Mouse (Mus musculus) midbrain, embryonic 15.5 days (tissue): ENCODE measurements around the gene Asic1. TPM values are rescaled to one million over a fixed set of nuclear protein-coding genes. Genes with fewer than 3 reads are reported as not detected.
A peak's percentile ranks its signal among the peaks of the same experiment; 100 is the strongest.

Experiments
- ATAC-seq: fragments of 200-750 bp; cut with Nextera tagmentation; replicated peaks from 2 replicates; pipeline ENCODE4 v1.8.0; 2017; ENCODE audit warnings: moderate TSS enrichment
- H3K27ac ChIP-seq: fragments of 300-500 bp; sonication (generic); 2 replicates; pipeline ENCODE4 v1.5.1; 2015; ENCODE audit warnings: mild to moderate bottlenecking, inconsistent platforms
- H3K27me3 ChIP-seq: fragments of 300-500 bp; sonication (generic); replicated peaks from 2 replicates; pipeline ENCODE4 v1.6.1; 2015; ENCODE audit warnings: inconsistent platforms
- H3K36me3 ChIP-seq: fragments of 300-500 bp; sonication (generic); replicated peaks from 2 replicates; pipeline ENCODE4 v1.6.1; 2015; ENCODE audit warnings: inconsistent platforms
- H3K4me1 ChIP-seq: fragments of 300-500 bp; sonication (generic); 2 replicates; pipeline ENCODE4 v1.6.1; 2015; ENCODE audit warnings: inconsistent platforms
- H3K4me2 ChIP-seq: fragments of 300-500 bp; sonication (generic); 2 replicates; pipeline ENCODE4 v1.6.1; 2015; ENCODE audit warnings: inconsistent platforms, mild to moderate bottlenecking, moderate library complexity
- H3K4me3 ChIP-seq: fragments of 300-500 bp; sonication (generic); 2 replicates; pipeline ENCODE4 v1.5.1; 2015; ENCODE audit warnings: mild to moderate bottlenecking, inconsistent platforms
- H3K9ac ChIP-seq: fragments of 300-500 bp; sonication (generic); 2 replicates; pipeline ENCODE4 v1.6.1; 2015; ENCODE audit warnings: mild to moderate bottlenecking, inconsistent platforms
- H3K9me3 ChIP-seq: fragments of 300-500 bp; sonication (generic); 2 replicates; pipeline ENCODE4 v1.6.1; 2016; ENCODE audit warnings: inconsistent platforms
- WGBS: fragments of 180-500 bp; shearing (Covaris S2); methylation state at CpG from one replicate; pipeline ENCODE4 v1.1.7; 2015; ENCODE audit warnings: mixed read lengths; 5-methylcytosine and 5-hydroxymethylcytosine counted together
- polyA plus RNA-seq: library from polyadenylated mRNA; unstranded; fragments of >200 nt; fragmentation: Nextera tagmentation; extraction: Ambion mirVana; gene quantifications from 2 replicates; pipeline ENCODE4 v1.2.1, GENCODE M21; 2015

Gene Asic1
- polyA plus RNA-seq, 1 experiment from 2014 or later: 65.9 TPM

GRCm38 (mm10) chr15:99705440-99706048 is 35.4 kb downstream of the Asic1 start, which contains the start of gene Gm17349:
Gene Gm17349 (minus strand): TSS chr15:99705490.
- Histone ChIP-seq H3K9me3 (no peaks in the 10 kb centered on the region), H3K4me1 (peaks cover 30% of the 10 kb centered on the region), H3K36me3 (peaks cover 46% of the 10 kb centered on the region), H3K4me2 (peak within 1 kb of the TSS; percentile 95), H3K27me3 (no peaks in the 10 kb centered on the region), H3K27ac (peak within 1 kb of the TSS; percentile 71), H3K4me3 (peak within 1 kb of the TSS; percentile 87), H3K9ac (peak within 1 kb of the TSS; percentile 96)
- ATAC-seq: no peak
- 62% methylated on average over 11 of the region's 11 CpGs for WGBS

GRCm38 (mm10) chr15:99708176-99708575 is 38.0 kb downstream of the Asic1 start:
- Histone ChIP-seq H3K4me2 (no peak overlapping the region), H3K36me3 (peaks cover 69% of the 10 kb centered on the region), H3K27me3 (no peaks in the 10 kb centered on the region), H3K4me3 (no peak overlapping the region), H3K27ac (no peak overlapping the region), H3K9ac (no peak overlapping the region), H3K4me1 (peaks cover 24% of the 10 kb centered on the region), H3K9me3 (no peaks in the 10 kb centered on the region)
- ATAC-seq: no peak
- WGBS: 95% methylated on average over 13 of the region's 13 CpGs

GRCm38 (mm10) chr15:99710221-99711190 is 40.3 kb downstream of the Asic1 start:
- H3K4me3 ChIP-seq: no peak overlapping the region
- no peak overlapping the region for H3K4me2 ChIP-seq
- peaks cover 65% of the 10 kb centered on the region for H3K36me3 ChIP-seq
- H3K27ac ChIP-seq: no peak overlapping the region
- 90% methylated on average over 10 of the region's 10 CpGs for WGBS
- H3K9ac ChIP-seq: no peak overlapping the region
- ATAC-seq: no peak
- no peaks in the 10 kb centered on the region for H3K27me3 ChIP-seq
- peaks cover 4% of the 10 kb centered on the region; the same call in 1 of the 2 replicates for H3K4me1 ChIP-seq
- H3K9me3 ChIP-seq: no peaks in the 10 kb centered on the region

GRCm38 (mm10) chr15:99711491-99711890 is 41.3 kb downstream of the Asic1 start:
- no peak for ATAC-seq
- Histone ChIP-seq H3K36me3 (peaks cover 59% of the 10 kb centered on the region), H3K27ac (no peak overlapping the region), H3K4me2 (no peak overlapping the region), H3K9ac (no peak overlapping the region), H3K27me3 (no peaks in the 10 kb centered on the region), H3K9me3 (no peaks in the 10 kb centered on the region), H3K4me3 (no peak overlapping the region), H3K4me1 (peaks cover 10% of the 10 kb centered on the region)
- WGBS: 86% methylated on average over 3 of the region's 3 CpGs

GRCm38 (mm10) chr15:99712666-99713559 is 42.7 kb downstream of the Asic1 start:
- H3K4me2 ChIP-seq: no peak overlapping the region
- WGBS: 63% methylated on average over 13 of the region's 13 CpGs
- H3K4me1 ChIP-seq: peaks cover 12% of the 10 kb centered on the region
- no peak for ATAC-seq
- no peaks in the 10 kb centered on the region for H3K9me3 ChIP-seq
- H3K27ac ChIP-seq: peak overlapping the region; percentile 67; the same call in 1 of the 2 replicates
- peaks cover 48% of the 10 kb centered on the region for H3K36me3 ChIP-seq
- no peaks in the 10 kb centered on the region for H3K27me3 ChIP-seq
- H3K9ac ChIP-seq: no peak overlapping the region
- no peak overlapping the region for H3K4me3 ChIP-seq

- H3K27me3 ChIP-seq: no peaks in the 10 kb centered on the region
- H3K27ac ChIP-seq: peak overlapping the region; percentile 67; the same call in 1 of the 2 replicates
- H3K9me3 ChIP-seq: no peaks in the 10 kb centered on the region
- H3K4me1 ChIP-seq: peaks cover 12% of the 10 kb centered on the region
- no peak overlapping the region for H3K4me3 ChIP-seq
- no peak for ATAC-seq
- peaks cover 41% of the 10 kb centered on the region for H3K36me3 ChIP-seq
- no peak overlapping the region for H3K9ac ChIP-seq
- 86% methylated on average over 3 of the region's 3 CpGs for WGBS
- H3K4me2 ChIP-seq: no peak overlapping the region
Measured at GRCm38 (mm10) chr15:99713569-99713968, 43.4 kb downstream of the Asic1 start.

- H3K36me3 ChIP-seq: peaks cover 37% of the 10 kb centered on the region
- peaks cover 12% of the 10 kb centered on the region for H3K4me1 ChIP-seq
- H3K9me3 ChIP-seq: no peaks in the 10 kb centered on the region
- H3K9ac ChIP-seq: no peak overlapping the region
- no peaks in the 10 kb centered on the region for H3K27me3 ChIP-seq
- no peak overlapping the region for H3K4me3 ChIP-seq
- H3K27ac ChIP-seq: peak overlapping the region; percentile 67
- ATAC-seq: no peak; the same call in 1 of the 2 replicates
- 72% methylated on average over 4 of the region's 4 CpGs for WGBS
- H3K4me2 ChIP-seq: no peak overlapping the region
Measured at GRCm38 (mm10) chr15:99714206-99714605, 44.0 kb downstream of the Asic1 start.

GRCm38 (mm10) chr15:99714858-99715257 is 44.7 kb downstream of the Asic1 start:
- Histone ChIP-seq H3K36me3 (peaks cover 31% of the 10 kb centered on the region), H3K9me3 (no peaks in the 10 kb centered on the region)

GRCm38 (mm10) chr15:99715361-99715865 is 45.2 kb downstream of the Asic1 start:
- Histone ChIP-seq H3K4me1 (peaks cover 12% of the 10 kb centered on the region), H3K4me2 (no peak overlapping the region), H3K9ac (no peak overlapping the region), H3K4me3 (no peak overlapping the region), H3K9me3 (no peaks in the 10 kb centered on the region), H3K27ac (peak overlapping the region; percentile 66), H3K36me3 (peaks cover 27% of the 10 kb centered on the region), H3K27me3 (no peaks in the 10 kb centered on the region)
- 61% methylated on average over 13 of the region's 13 CpGs for WGBS
- peak; percentile 16; the same call in 1 of the 2 replicates for ATAC-seq

More at GRCm38 (mm10) chr15:99714858-99715257, 44.7 kb downstream of the Asic1 start:
- H3K4me1 ChIP-seq: peaks cover 12% of the 10 kb centered on the region
- H3K9ac ChIP-seq: no peak overlapping the region
- no peak overlapping the region for H3K4me3 ChIP-seq
- ATAC-seq: peak; percentile 48; the same call in 1 of the 2 replicates
- H3K27ac ChIP-seq: peak overlapping the region; percentile 66
- no peaks in the 10 kb centered on the region for H3K27me3 ChIP-seq
- WGBS: 51% methylated on average over 7 of the region's 7 CpGs
- H3K4me2 ChIP-seq: no peak overlapping the region

- no peak overlapping the region for H3K4me2 ChIP-seq
- H3K4me3 ChIP-seq: no peak overlapping the region
- no peak overlapping the region for H3K9ac ChIP-seq
- WGBS: 75% methylated on average over 11 of the region's 11 CpGs
- no peaks in the 10 kb centered on the region for H3K27me3 ChIP-seq
- H3K36me3 ChIP-seq: peaks cover 24% of the 10 kb centered on the region
- H3K27ac ChIP-seq: peak overlapping the region; percentile 66
- 0 out of 2 replicates have a peak, but pooled peaks have one; percentile 10 for ATAC-seq
- no peaks in the 10 kb centered on the region for H3K9me3 ChIP-seq
- peaks cover 12% of the 10 kb centered on the region for H3K4me1 ChIP-seq
Measured at GRCm38 (mm10) chr15:99715982-99716746, 46.0 kb downstream of the Asic1 start.

- WGBS: 87% methylated on average over 12 of the region's 12 CpGs
- Histone ChIP-seq H3K4me1 (peaks cover 12% of the 10 kb centered on the region), H3K36me3 (peaks cover 17% of the 10 kb centered on the region), H3K9me3 (no peaks in the 10 kb centered on the region), H3K4me3 (no peak overlapping the region), H3K4me2 (no peak overlapping the region), H3K27me3 (no peaks in the 10 kb centered on the region), H3K9ac (no peak overlapping the region), H3K27ac (no peak overlapping the region)
- ATAC-seq: no peak
Measured at GRCm38 (mm10) chr15:99716814-99717213, 46.6 kb downstream of the Asic1 start.
